Mouse (Mus musculus): Measurements from ENCODE around the gene Izumo1.

GRCm38 (mm10) chr7:45619592-45619991 lies 2.0 kb upstream of the Izumo1 start:
- TF ChIP-seq POLR2A (IDR thresholded peaks at IDR 0.05; ENCODE audit: low read depth, low read length) (no peak), ZMIZ1 (IDR thresholded peaks at IDR 0.05; ENCODE audit: low read depth, low read length) (no peak), ETS1 (conservative IDR thresholded peaks at IDR 0.05; ENCODE audit: low read depth, low read length) (no peak; the same call in 1 of the 2 replicates), CTCF (conservative IDR thresholded peaks at IDR 0.05 in 1 of 2, IDR thresholded peaks at IDR 0.05 in 1 of 2; ENCODE audit: low read depth in 2 of 2, low read length in 2 of 2) (no peak), SIN3A (IDR thresholded peaks at IDR 0.05; ENCODE audit: low read length) (no peak), UBTF (IDR thresholded peaks at IDR 0.05; ENCODE audit: low read depth, low read length) (no peak), ZNF384 (IDR thresholded peaks at IDR 0.05; ENCODE audit: low read depth, low read length) (no peak)

All from CH12.LX (cell line).